Mouse (Mus musculus) olfactory bulb, adult 2 months (tissue): ENCODE measurements around the gene Akip1. TPM values are rescaled to one million over a fixed set of nuclear protein-coding genes. Genes with fewer than 3 reads are reported as not detected.

Experiments
- H3K27ac ChIP-seq: fragments of 200-500 bp; 2 replicates; pipeline ENCODE4 v1.5.1; 2012; ENCODE audit warnings: low read depth, low read length; ENCODE audit not compliant: insufficient read depth
- H3K4me1 ChIP-seq: fragments of 200-500 bp; 2 replicates; pipeline ENCODE4 v1.6.1; 2012; ENCODE audit warnings: low read length; ENCODE audit not compliant: control insufficient read depth, insufficient read depth
- H3K4me3 ChIP-seq: fragments of 200-500 bp; 2 replicates; pipeline ENCODE4 v1.5.1; 2012; ENCODE audit warnings: mild to moderate bottlenecking, low read depth, low read length, moderate library complexity; ENCODE audit not compliant: insufficient read depth
- CTCF ChIP-seq: fragments of 200-500 bp; IDR thresholded peaks from 2 replicates; pipeline ENCODE4 v1.5.1; 2012; ENCODE audit warnings: low read depth, mild to moderate bottlenecking, low read length, moderate library complexity; ENCODE audit not compliant: insufficient read depth
- POLR2A ChIP-seq: fragments of 200-500 bp; IDR thresholded peaks from 2 replicates; pipeline ENCODE4 v1.6.1; 2012; ENCODE audit warnings: mild to moderate bottlenecking, low read depth, low read length, moderate library complexity; ENCODE audit not compliant: insufficient read depth
- WGBS: fragments of 180-500 bp; shearing (Covaris S2); methylation state at CpG from one replicate; pipeline ENCODE4 v1.1.7; 2018; 5-methylcytosine and 5-hydroxymethylcytosine counted together
- polyA plus RNA-seq: library from polyadenylated mRNA; stranded (reverse); fragments of >200 nt; gene quantifications from 2 replicates; pipeline ENCODE4 v1.2.4, GENCODE M21; 2012; ENCODE audit warnings: low replicate concordance; ENCODE audit not compliant: missing spikeins, insufficient read depth, insufficient read length

Akip1 gene
- not detected in 2 replicates for polyA plus RNA-seq

GRCm38 (mm10) chr7:109703190-109704015, at the start of gene Akip1, which contains the start of gene St5:
Gene Akip1 (plus strand): TSS chr7:109703690.
Gene St5 (minus strand): TSS chr7:109703605.
- peak within 1 kb of the TSS; percentile 81 for H3K4me3 ChIP-seq
- TF ChIP-seq POLR2A, result peak; percentile 50; the same call in 1 of the 2 replicates
- TF ChIP-seq CTCF, result no peak
- no peak within 1 kb of the TSS for H3K27ac ChIP-seq
- H3K4me1 ChIP-seq, result peaks cover 4% of the 10 kb centered on the region
- under 1% methylated on average over 61 of the region's 61 CpGs for WGBS

GRCm38 (mm10) chr7:109654871-109655270, 48.6 kb upstream of the Akip1 start:
- WGBS, result 78% methylated on average over 5 of the region's 5 CpGs
- TF ChIP-seq CTCF, result no peak
- no peak for TF ChIP-seq POLR2A
- Histone ChIP-seq H3K4me1 (no peaks in the 10 kb centered on the region), H3K4me3 (no peak overlapping the region), H3K27ac (no peak overlapping the region)

GRCm38 (mm10) chr7:109657884-109658283, 45.6 kb upstream of the Akip1 start:
- H3K4me3 ChIP-seq, result no peak overlapping the region
- WGBS, result 75% methylated on average over 6 of the region's 6 CpGs
- H3K27ac ChIP-seq, result no peak overlapping the region
- TF ChIP-seq CTCF (no peak), POLR2A (no peak)
- H3K4me1 ChIP-seq, result no peaks in the 10 kb centered on the region

- TF ChIP-seq CTCF, result no peak
- no peak for TF ChIP-seq POLR2A
- 97% methylated on average over 2 of the region's 2 CpGs for WGBS
- no peaks in the 10 kb centered on the region for H3K4me1 ChIP-seq
- H3K27ac ChIP-seq, result no peak overlapping the region
- H3K4me3 ChIP-seq, result no peak overlapping the region
Observed at GRCm38 (mm10) chr7:109659278-109659677, 44.2 kb upstream of the Akip1 start.

DNA sequence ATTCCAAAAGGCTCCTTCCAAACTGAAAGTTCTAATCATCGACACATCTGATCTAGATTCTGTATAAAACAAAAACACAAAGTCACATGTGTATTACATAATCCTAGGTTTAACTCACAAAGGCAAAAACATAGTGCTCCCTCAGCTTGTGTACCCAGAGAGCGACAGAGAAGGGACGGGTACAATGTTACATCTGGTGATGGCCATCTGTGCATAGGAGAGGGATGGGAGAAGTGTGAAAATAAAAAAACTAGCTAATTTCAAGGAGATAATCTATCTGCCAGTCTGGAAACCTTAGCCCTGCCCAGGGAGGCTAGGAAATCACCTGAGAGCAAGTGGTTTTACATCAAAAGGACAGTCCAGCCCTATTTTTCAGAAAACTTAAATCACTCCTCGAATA, 40.9 kb upstream of the Akip1 start:
- H3K27ac ChIP-seq, result no peak overlapping the region
- H3K4me3 ChIP-seq, result no peak overlapping the region
- TF ChIP-seq CTCF (no peak), POLR2A (no peak)
- no peaks in the 10 kb centered on the region for H3K4me1 ChIP-seq
- WGBS, result 82% methylated on average over 4 of the region's 4 CpGs

- Histone ChIP-seq H3K4me1 (peaks cover 6% of the 10 kb centered on the region), H3K27ac (no peak overlapping the region), H3K4me3 (no peak overlapping the region)
- TF ChIP-seq CTCF, result no peak
- no peak for TF ChIP-seq POLR2A
- WGBS, result 85% methylated on average over 5 of the region's 5 CpGs
Observed at GRCm38 (mm10) chr7:109666664-109667063, 36.8 kb upstream of the Akip1 start.

- H3K4me1 ChIP-seq, result peaks cover 7% of the 10 kb centered on the region
- no peak overlapping the region for H3K4me3 ChIP-seq
- H3K27ac ChIP-seq, result no peak overlapping the region
- WGBS, result 81% methylated on average over 5 of the region's 5 CpGs
- TF ChIP-seq POLR2A, result no peak
Observed at GRCm38 (mm10) chr7:109669426-109670170, 33.9 kb upstream of the Akip1 start.

DNA sequence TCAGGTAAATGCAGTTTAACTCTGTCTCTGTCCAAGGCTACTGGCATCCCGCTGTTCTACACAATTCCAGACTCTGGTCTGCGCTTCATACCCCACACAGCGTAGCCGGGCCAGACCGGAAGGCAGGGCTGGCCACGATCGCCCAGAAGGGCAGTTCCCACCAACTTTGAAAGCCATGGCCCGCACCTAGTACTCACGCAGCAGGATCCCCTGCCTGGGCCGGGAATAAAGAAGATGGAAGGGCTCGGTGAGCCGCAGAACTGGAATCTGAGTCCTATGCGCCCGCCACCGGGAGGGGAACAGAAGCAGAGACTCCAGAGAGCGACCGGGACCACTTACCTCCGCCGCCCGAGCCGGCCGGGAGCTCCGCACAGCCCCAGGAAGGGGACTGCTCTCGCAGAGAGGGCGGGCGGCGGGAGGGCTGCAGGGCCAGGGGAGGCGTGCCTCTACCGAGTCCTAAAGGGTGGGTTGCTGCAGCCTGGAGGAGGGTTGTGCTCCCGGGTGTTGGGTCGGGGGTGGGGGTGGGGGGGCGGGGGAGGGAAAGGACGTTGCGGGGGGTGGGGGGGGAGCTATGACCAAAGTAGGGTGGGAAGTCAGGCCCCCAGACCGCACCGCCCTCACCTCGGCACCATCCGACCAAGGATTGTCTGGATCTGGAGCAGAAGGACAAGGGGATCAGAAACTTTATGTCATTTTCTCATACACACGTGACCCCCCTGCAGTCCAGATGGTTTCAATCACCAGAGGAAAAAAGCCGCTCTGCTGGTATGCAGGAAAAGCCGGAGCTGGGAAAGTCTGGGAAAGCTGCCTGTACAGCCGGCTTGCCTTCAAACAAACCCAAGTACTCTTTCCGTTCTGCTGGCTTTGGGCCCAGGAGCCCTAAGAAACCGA, 31.7 kb upstream of the Akip1 start:
- Histone ChIP-seq H3K4me1 (peaks cover 7% of the 10 kb centered on the region), H3K27ac (0 out of 2 replicates have a peak overlapping the region, but pooled peaks have one; percentile 23), H3K4me3 (peak overlapping the region; percentile 53)
- no peak for TF ChIP-seq POLR2A
- TF ChIP-seq CTCF, result no peak
- 1% methylated on average over 38 of the region's 44 CpGs for WGBS
